Comparison of ENCODE assay signal across 21 mouse cellular contexts in genomic region chr1:119602448-119602847, GRCm38 (mm10). TPM values are rescaled to one million over a fixed set of nuclear protein-coding genes. Genes with fewer than 3 reads are reported as not detected.
DNase-seq lines count a peak whose midpoint lies in the region; ATAC-seq and TF ChIP-seq lines count a peak whose summit lies in the region.
"Had no signal": no experiment of that assay in that cellular context is flagged by ENCODE, and none has a peak within 500 bp of the region (broad histone marks: within the 10 kb centered on the region; RNA-seq: fewer than 3 reads in every experiment).

No protein-coding gene starts in this region.

- WGBS in kidney, postnatal 0 days: 92% methylated on average over 12 of the region's 12 CpGs

- no peak for TF ChIP-seq CTCF in kidney, postnatal 0 days (IDR thresholded peaks at IDR 0.05; ENCODE audit: low read depth)

- H3K27me3 ChIP-seq in kidney, postnatal 0 days (ENCODE audit: insufficient read depth, low read length): no peaks in the 10 kb centered on the region
- H3K27me3 ChIP-seq: forebrain, embryonic 13.5 days; heart, embryonic 13.5 days had no signal

- H3K4me3 ChIP-seq in kidney, postnatal 0 days (replicated peaks; ENCODE audit: low read depth, low read length): no peak overlapping the region
- H3K4me3 ChIP-seq: embryonic facial prominence, embryonic 10.5 days; forebrain, embryonic 13.5 days; heart, embryonic 13.5 days had no signal

- H3K9ac ChIP-seq in kidney, postnatal 0 days (ENCODE audit: low read depth, low read length): no peak overlapping the region
- H3K9ac ChIP-seq: forebrain, embryonic 13.5 days; forebrain, postnatal 0 days; heart, embryonic 13.5 days had no signal

- peak; percentile 71 for ATAC-seq in kidney, postnatal 0 days (replicated peaks; ENCODE audit: low FRiP score, low read depth)
- ATAC-seq: forebrain, embryonic 13.5 days; forebrain, postnatal 0 days had no signal

- peaks cover 10% of the 10 kb centered on the region for H3K36me3 ChIP-seq in kidney, postnatal 0 days (ENCODE audit: insufficient read depth, low read length)

- no peaks in the 10 kb centered on the region for H3K9me3 ChIP-seq in kidney, postnatal 0 days (replicated peaks; ENCODE audit: low read length)
- H3K9me3 ChIP-seq: embryonic facial prominence, embryonic 10.5 days; forebrain, embryonic 13.5 days; G1E; heart, embryonic 13.5 days had no signal

- no peak overlapping the region for H3K4me2 ChIP-seq in kidney, postnatal 0 days (ENCODE audit: low read length)
- H3K4me2 ChIP-seq: forebrain, embryonic 13.5 days; heart, embryonic 13.5 days had no signal

- DNase-seq in heart, adult 11 months: peak; percentile 74
- DNase-seq in heart, postnatal 14 days: no peak
- DNase-seq in kidney, adult 8-10 months: peak; percentile 85 to 90
- DNase-seq in kidney, postnatal 0 days (ENCODE audit: low spot score): peak; percentile 42
- peak; percentile 82 to 90 for DNase-seq in kidney, postnatal 36 days
- no peak for DNase-seq in lung, postnatal 10 days
- no peak for DNase-seq in layer of hippocampus, adult 18-20 months (ENCODE audit: low spot score in 2 of 2)
- DNase-seq in spleen, postnatal 14 days (ENCODE audit: low spot score in 2 of 2): no peak
- DNase-seq: adrenal gland, adult 8-10 months; adrenal gland, postnatal 36 days; B cell, adult 2 months; cerebellum, adult 2 months; cerebellum, postnatal 10 days; forebrain, postnatal 0 days; gastrocnemius, postnatal 14 days; heart, postnatal 4 days had no signal

- no peaks in the 10 kb centered on the region for H3K4me1 ChIP-seq in kidney, postnatal 0 days (replicated peaks; ENCODE audit: insufficient read depth, low read length)
- H3K4me1 ChIP-seq: embryonic facial prominence, embryonic 10.5 days; forebrain, embryonic 13.5 days; heart, embryonic 13.5 days had no signal

- H3K27ac ChIP-seq in kidney, postnatal 0 days: peak overlapping the region; percentile 54; the same call in 1 of the 2 replicates
- H3K27ac ChIP-seq: embryonic facial prominence, embryonic 10.5 days; forebrain, embryonic 13.5 days; heart, embryonic 13.5 days had no signal

- intact Hi-C loops in heart, postnatal 14 days (cut with DNase I): no loop called here

RNA-seq across cellular contexts. Expression of gene Epb41l5, which starts 46.4 kb away (rescaled TPM):
- 1 to 10 TPM; 2.7 to 5.6 TPM for total RNA-seq in heart, postnatal 14 days (2021)
- 50.9 and 56.5 TPM in 2 replicates for polyA plus RNA-seq in kidney, postnatal 0 days (2015; fragmentation: Nextera tagmentation; extraction: Ambion mirVana)
- total RNA-seq in layer of hippocampus, adult 18-20 months (2021): 1 to 10 TPM; 4.4 to 5.4 TPM
- total RNA-seq: granulocyte monocyte progenitor cell, adult 5-6 weeks had no signal

Comparison
In these comparisons a context has a peak if more than half of its experiments do, and no peak if none do; other contexts are left out.
1. DNase-seq: peak in heart, adult 11 months (single experiment), kidney, adult 8-10 months (2 of 2), kidney, postnatal 0 days (single experiment) and kidney, postnatal 36 days (2 of 2); none in heart, postnatal 14 days (0 of 2), lung, postnatal 10 days (single experiment), layer of hippocampus, adult 18-20 months (0 of 2) and spleen, postnatal 14 days (0 of 2).